Mouse (Mus musculus) heart, embryonic 11.5 days (tissue): ENCODE measurements around the gene Bpnt1. TPM values are rescaled to one million over a fixed set of nuclear protein-coding genes. Genes with fewer than 3 reads are reported as not detected.
A peak's percentile ranks its signal among the peaks of the same experiment; 100 is the strongest.

Experiments
- ATAC-seq: fragments of 200-750 bp; cut with Nextera tagmentation; replicated peaks from 2 replicates; pipeline ENCODE4 v1.8.0; 2017; ENCODE audit warnings: moderate library complexity; ENCODE audit not compliant: insufficient number of reproducible peaks, low FRiP score, low TSS enrichment
- H3K27ac ChIP-seq: fragments of 300-500 bp; sonication (generic); 2 replicates; pipeline ENCODE4 v1.5.1; 2014; ENCODE audit warnings: mild to moderate bottlenecking, low read depth, low read length
- H3K27me3 ChIP-seq: fragments of 300-500 bp; sonication (generic); 2 replicates; pipeline ENCODE4 v1.6.1; 2014; ENCODE audit warnings: mild to moderate bottlenecking, low read length, mixed read lengths; ENCODE audit not compliant: control insufficient read depth, insufficient read depth
- H3K36me3 ChIP-seq: fragments of 300-500 bp; sonication (generic); 2 replicates; pipeline ENCODE4 v1.6.1; 2014; ENCODE audit warnings: mild to moderate bottlenecking, low read length, moderate library complexity, mixed read lengths; ENCODE audit not compliant: control insufficient read depth, insufficient read depth
- H3K4me1 ChIP-seq: fragments of 300-500 bp; sonication (generic); 2 replicates; pipeline ENCODE4 v1.6.1; 2014; ENCODE audit warnings: low read length; ENCODE audit not compliant: control insufficient read depth, insufficient read depth
- H3K4me2 ChIP-seq: fragments of 300-500 bp; sonication (generic); 2 replicates; pipeline ENCODE4 v1.6.1; 2014; ENCODE audit warnings: mild to moderate bottlenecking, moderate library complexity
- H3K4me3 ChIP-seq: fragments of 300-500 bp; sonication (generic); 2 replicates; pipeline ENCODE4 v1.5.1; 2014; ENCODE audit warnings: low read depth, low read length
- H3K9ac ChIP-seq: fragments of 300-500 bp; sonication (generic); 2 replicates; pipeline ENCODE4 v1.6.1; 2014; ENCODE audit warnings: mild to moderate bottlenecking, low read depth, low read length, moderate library complexity
- H3K9me3 ChIP-seq: fragments of 300-500 bp; sonication (generic); replicated peaks from 2 replicates; pipeline ENCODE4 v1.6.1; 2016; ENCODE audit warnings: low read length; ENCODE audit not compliant: control insufficient read depth
- WGBS: fragments of 180-500 bp; shearing (Covaris S2); extraction: QIAGEN DNeasy Blood & Tissue Kit; methylation state at CpG from one replicate; pipeline ENCODE4 v1.1.7; 2014; ENCODE audit not compliant: insufficient replicate concordance; 5-methylcytosine and 5-hydroxymethylcytosine counted together
- polyA plus RNA-seq: library from polyadenylated mRNA; unstranded; fragments of >200 nt; fragmentation: Nextera tagmentation; extraction: Ambion mirVana; gene quantifications from 2 replicates; pipeline ENCODE4 v1.2.1, GENCODE M21; 2014

Bpnt1 gene
- polyA plus RNA-seq, 1 experiment from 2014 or later, result 27.0 TPM

- Histone ChIP-seq H3K27ac (no peak overlapping the region), H3K4me3 (no peak overlapping the region), H3K9ac (no peak overlapping the region), H3K36me3 (peaks cover 29% of the 10 kb centered on the region), H3K4me2 (no peak overlapping the region), H3K27me3 (no peaks in the 10 kb centered on the region), H3K9me3 (no peaks in the 10 kb centered on the region), H3K4me1 (no peaks in the 10 kb centered on the region)
- 88% methylated on average over 10 of the region's 10 CpGs for WGBS
- no peak for ATAC-seq
Measured at GRCm38 (mm10) chr1:185292646-185293360, 39.1 kb upstream of the Bpnt1 start.

- WGBS, result 86% methylated on average over 7 of the region's 7 CpGs
- Histone ChIP-seq H3K4me1 (no peaks in the 10 kb centered on the region), H3K27ac (no peak overlapping the region), H3K9me3 (no peaks in the 10 kb centered on the region), H3K4me2 (no peak overlapping the region), H3K36me3 (peaks cover 22% of the 10 kb centered on the region), H3K4me3 (no peak overlapping the region), H3K9ac (no peak overlapping the region), H3K27me3 (no peaks in the 10 kb centered on the region)
- ATAC-seq, result no peak
Measured at GRCm38 (mm10) chr1:185296850-185297249, 35.1 kb upstream of the Bpnt1 start.

GRCm38 (mm10) chr1:185298496-185298895 is 33.5 kb upstream of the Bpnt1 start:
- no peak for ATAC-seq

GRCm38 (mm10) chr1:185302816-185303215 is 29.1 kb upstream of the Bpnt1 start:
- H3K4me3 ChIP-seq, result no peak overlapping the region
- 0 out of 2 replicates have a peak, but pooled peaks cover 9% of the 10 kb centered on the region for H3K36me3 ChIP-seq

More at GRCm38 (mm10) chr1:185298496-185298895, 33.5 kb upstream of the Bpnt1 start:
- Histone ChIP-seq H3K27ac (no peak overlapping the region), H3K4me1 (no peaks in the 10 kb centered on the region), H3K27me3 (no peaks in the 10 kb centered on the region), H3K36me3 (peaks cover 17% of the 10 kb centered on the region), H3K9ac (no peak overlapping the region), H3K4me2 (no peak overlapping the region), H3K4me3 (no peak overlapping the region), H3K9me3 (no peaks in the 10 kb centered on the region)
- 89% methylated on average over 8 of the region's 8 CpGs for WGBS

GRCm38 (mm10) chr1:185306836-185307235 is 25.1 kb upstream of the Bpnt1 start:
- H3K36me3 ChIP-seq, result 0 out of 2 replicates have a peak, but pooled peaks cover 9% of the 10 kb centered on the region
- peaks cover 5% of the 10 kb centered on the region for H3K4me1 ChIP-seq
- no peak for ATAC-seq
- no peak overlapping the region for H3K4me3 ChIP-seq
- 94% methylated on average over 12 of the region's 12 CpGs for WGBS
- no peaks in the 10 kb centered on the region for H3K27me3 ChIP-seq
- H3K9ac ChIP-seq, result no peak overlapping the region
- H3K4me2 ChIP-seq, result no peak overlapping the region
- H3K27ac ChIP-seq, result no peak overlapping the region
- no peaks in the 10 kb centered on the region for H3K9me3 ChIP-seq

More at GRCm38 (mm10) chr1:185302816-185303215, 29.1 kb upstream of the Bpnt1 start:
- Histone ChIP-seq H3K9ac (no peak overlapping the region), H3K27ac (no peak overlapping the region), H3K27me3 (no peaks in the 10 kb centered on the region), H3K9me3 (no peaks in the 10 kb centered on the region), H3K4me2 (no peak overlapping the region), H3K4me1 (no peaks in the 10 kb centered on the region)
- ATAC-seq, result no peak
- 92% methylated on average over 6 of the region's 6 CpGs for WGBS

GRCm38 (mm10) chr1:185307645-185308044 is 24.3 kb upstream of the Bpnt1 start:
- ATAC-seq, result no peak
- H3K27ac ChIP-seq, result no peak overlapping the region
- no peaks in the 10 kb centered on the region for H3K27me3 ChIP-seq
- WGBS, result 94% methylated on average over 7 of the region's 7 CpGs
- H3K9me3 ChIP-seq, result no peaks in the 10 kb centered on the region
- H3K4me1 ChIP-seq, result peaks cover 11% of the 10 kb centered on the region
- 0 out of 2 replicates have a peak, but pooled peaks cover 8% of the 10 kb centered on the region for H3K36me3 ChIP-seq
- no peak overlapping the region for H3K9ac ChIP-seq
- no peak overlapping the region for H3K4me3 ChIP-seq
- H3K4me2 ChIP-seq, result no peak overlapping the region

- peaks cover 11% of the 10 kb centered on the region for H3K4me1 ChIP-seq
- H3K4me2 ChIP-seq, result no peak overlapping the region
- no peak overlapping the region for H3K9ac ChIP-seq
- 94% methylated on average over 2 of the region's 2 CpGs for WGBS
- ATAC-seq, result no peak
- no peaks in the 10 kb centered on the region for H3K27me3 ChIP-seq
- no peak overlapping the region for H3K4me3 ChIP-seq
- 0 out of 2 replicates have a peak, but pooled peaks cover 6% of the 10 kb centered on the region for H3K36me3 ChIP-seq
- no peaks in the 10 kb centered on the region for H3K9me3 ChIP-seq
- H3K27ac ChIP-seq, result no peak overlapping the region
Measured at GRCm38 (mm10) chr1:185308334-185308733, 23.6 kb upstream of the Bpnt1 start.

GRCm38 (mm10) chr1:185308908-185309307 is 23.0 kb upstream of the Bpnt1 start:
- ATAC-seq, result peak; percentile 26; the same call in 1 of the 2 replicates
- no peak overlapping the region for H3K4me3 ChIP-seq
- no peak overlapping the region for H3K9ac ChIP-seq
- 40% methylated on average over 4 of the region's 4 CpGs for WGBS
- 0 out of 2 replicates have a peak overlapping the region, but pooled peaks have one; percentile 37 for H3K4me2 ChIP-seq
- H3K27me3 ChIP-seq, result no peaks in the 10 kb centered on the region
- peaks cover 11% of the 10 kb centered on the region for H3K4me1 ChIP-seq
- no peak overlapping the region for H3K27ac ChIP-seq
- no peaks in the 10 kb centered on the region for H3K9me3 ChIP-seq
- H3K36me3 ChIP-seq, result 0 out of 2 replicates have a peak, but pooled peaks cover 6% of the 10 kb centered on the region
